8 mouse cellular contexts compared by ENCODE assay signal in genomic region chr2:25545996-25546810, GRCm38 (mm10). TPM values are rescaled to one million over a fixed set of nuclear protein-coding genes. Genes with fewer than 3 reads are reported as not detected.
A peak's percentile ranks its signal among the peaks of the same experiment; 100 is the strongest.
DNase-seq lines count a peak whose midpoint lies in the region; ATAC-seq lines count a peak whose summit lies in the region.

No protein-coding gene starts in this region.

- DNase-seq in cerebellum, adult 8-10 months = peak; percentile 61
- peak; percentile 28 for DNase-seq in urinary bladder, postnatal 10 days (ENCODE audit: low spot score)
- DNase-seq in urinary bladder, postnatal 4 days (ENCODE audit: low spot score in 2 of 2) = no peak
- DNase-seq in heart, postnatal 4 days = peak; percentile 86
- peak; percentile 83 for DNase-seq in lung, postnatal 14 days
- DNase-seq in retina, embryonic 14.5 days (ENCODE audit: low spot score) = no peak
- DNase-seq in layer of hippocampus, adult 18-20 months (ENCODE audit: low spot score in 2 of 2) = no peak

- ATAC-seq in cerebellum, adult (ENCODE audit: insufficient number of reproducible peaks, low FRiP score, low TSS enrichment) = no peak

RNA-seq across cellular contexts. Expression of gene Traf2, which starts 0.5 kb away (rescaled TPM):
- total RNA-seq in heart, postnatal 4 days (2021) = 10 to 100 TPM; 13.2 to 15.8 TPM
- 10 to 100 TPM; 10.9 to 12.0 TPM for total RNA-seq in layer of hippocampus, adult 18-20 months (2021)

RNA-seq across cellular contexts. Expression of gene Edf1, which starts 11.4 kb away (rescaled TPM):
- total RNA-seq in heart, postnatal 4 days (2021) = 100 to 1,000 TPM; 151 to 152 TPM
- 100 to 1,000 TPM; 212 to 213 TPM for total RNA-seq in layer of hippocampus, adult 18-20 months (2021)

RNA-seq across cellular contexts. Expression of gene Mamdc4, which starts 28.4 kb away (rescaled TPM):
- total RNA-seq in heart, postnatal 4 days (2021) = 1 to 10 TPM; 1.4 to 2.3 TPM
- total RNA-seq in layer of hippocampus, adult 18-20 months (2021) = 1 to 10 TPM; 2.1 to 4.0 TPM

RNA-seq across cellular contexts. Expression of gene Phpt1, which starts 28.8 kb away (rescaled TPM):
- 100 to 1,000 TPM; 100 to 101 TPM for total RNA-seq in heart, postnatal 4 days (2021)
- 10 to 100 TPM; 63.0 to 66.2 TPM for total RNA-seq in layer of hippocampus, adult 18-20 months (2021)

RNA-seq across cellular contexts. Expression of gene Ajm1, which starts 35.4 kb away (rescaled TPM):
- total RNA-seq in heart, postnatal 4 days (2021) = under 1 TPM; 0.14 to 0.41 TPM
- total RNA-seq in layer of hippocampus, adult 18-20 months (2021) = 100 to 1,000 TPM in 1 of 2 experiments, 10 to 100 TPM in 1; 98.6 to 102 TPM

Comparison
In these comparisons a context has a peak if more than half of its experiments do, and no peak if none do; other contexts are left out.
1. DNase-seq: peak in cerebellum, adult 8-10 months (single experiment), urinary bladder, postnatal 10 days (single experiment), heart, postnatal 4 days (single experiment) and lung, postnatal 14 days (single experiment); none in urinary bladder, postnatal 4 days (0 of 2), retina, embryonic 14.5 days (single experiment) and layer of hippocampus, adult 18-20 months (0 of 2).